Mouse (Mus musculus) midbrain, embryonic 15.5 days (tissue): Measurements from ENCODE around the gene Elobl. TPM values are rescaled to one million over a fixed set of nuclear protein-coding genes. Genes with fewer than 3 reads are reported as not detected.

Source experiments
- ATAC-seq: fragments of 200-750 bp; cut with Nextera tagmentation; replicated peaks from 2 replicates; pipeline ENCODE4 v1.8.0; 2017; ENCODE audit warnings: moderate TSS enrichment
- H3K27ac ChIP-seq: fragments of 300-500 bp; sonication (generic); 2 replicates; pipeline ENCODE4 v1.5.1; 2015; ENCODE audit warnings: mild to moderate bottlenecking, inconsistent platforms
- H3K27me3 ChIP-seq: fragments of 300-500 bp; sonication (generic); replicated peaks from 2 replicates; pipeline ENCODE4 v1.6.1; 2015; ENCODE audit warnings: inconsistent platforms
- H3K36me3 ChIP-seq: fragments of 300-500 bp; sonication (generic); replicated peaks from 2 replicates; pipeline ENCODE4 v1.6.1; 2015; ENCODE audit warnings: inconsistent platforms
- H3K4me1 ChIP-seq: fragments of 300-500 bp; sonication (generic); 2 replicates; pipeline ENCODE4 v1.6.1; 2015; ENCODE audit warnings: inconsistent platforms
- H3K4me2 ChIP-seq: fragments of 300-500 bp; sonication (generic); 2 replicates; pipeline ENCODE4 v1.6.1; 2015; ENCODE audit warnings: inconsistent platforms, mild to moderate bottlenecking, moderate library complexity
- H3K4me3 ChIP-seq: fragments of 300-500 bp; sonication (generic); 2 replicates; pipeline ENCODE4 v1.5.1; 2015; ENCODE audit warnings: mild to moderate bottlenecking, inconsistent platforms
- H3K9ac ChIP-seq: fragments of 300-500 bp; sonication (generic); 2 replicates; pipeline ENCODE4 v1.6.1; 2015; ENCODE audit warnings: mild to moderate bottlenecking, inconsistent platforms
- H3K9me3 ChIP-seq: fragments of 300-500 bp; sonication (generic); 2 replicates; pipeline ENCODE4 v1.6.1; 2016; ENCODE audit warnings: inconsistent platforms
- WGBS: fragments of 180-500 bp; shearing (Covaris S2); methylation state at CpG from one replicate; pipeline ENCODE4 v1.1.7; 2015; ENCODE audit warnings: mixed read lengths; 5-methylcytosine and 5-hydroxymethylcytosine counted together
- polyA plus RNA-seq: library from polyadenylated mRNA; unstranded; fragments of >200 nt; fragmentation: Nextera tagmentation; extraction: Ambion mirVana; gene quantifications from 2 replicates; pipeline ENCODE4 v1.2.1, GENCODE M21; 2015

Elobl gene
- 0.22 TPM in 1 of 2 replicates, not detected in the other for polyA plus RNA-seq

GRCm38 (mm10) chr11:88966881-88967361, at the start of gene Elobl:
TSS of gene Elobl (minus strand) at chr11:88966931.
- H3K9ac ChIP-seq: no peak within 1 kb of the TSS
- no peak within 1 kb of the TSS for H3K27ac ChIP-seq
- no peak within 1 kb of the TSS for H3K4me2 ChIP-seq
- H3K36me3 ChIP-seq: no peaks in the 10 kb centered on the region
- no peak for ATAC-seq
- no peaks in the 10 kb centered on the region for H3K9me3 ChIP-seq
- no peak within 1 kb of the TSS for H3K4me3 ChIP-seq
- 98% methylated on average over 2 of the region's 3 CpGs for WGBS
- H3K27me3 ChIP-seq: no peaks in the 10 kb centered on the region
- no peaks in the 10 kb centered on the region for H3K4me1 ChIP-seq

- no peaks in the 10 kb centered on the region for H3K4me1 ChIP-seq
- WGBS: 89% methylated on average over 5 of the region's 5 CpGs
- H3K27me3 ChIP-seq: no peaks in the 10 kb centered on the region
- no peak for ATAC-seq
- H3K9ac ChIP-seq: no peak overlapping the region
- H3K9me3 ChIP-seq: no peaks in the 10 kb centered on the region
- H3K27ac ChIP-seq: no peak overlapping the region
- H3K4me2 ChIP-seq: no peak overlapping the region
- no peak overlapping the region for H3K4me3 ChIP-seq
- H3K36me3 ChIP-seq: no peaks in the 10 kb centered on the region
These were observed 45.5 kb upstream of the Elobl start for GRCm38 (mm10) chr11:89012241-89012640.

- WGBS: 78% methylated on average over 7 of the region's 7 CpGs
- Histone ChIP-seq H3K27ac (no peak overlapping the region), H3K4me1 (no peaks in the 10 kb centered on the region), H3K9me3 (no peaks in the 10 kb centered on the region), H3K36me3 (no peaks in the 10 kb centered on the region), H3K9ac (no peak overlapping the region), H3K4me3 (no peak overlapping the region), H3K4me2 (no peak overlapping the region), H3K27me3 (no peaks in the 10 kb centered on the region)
- ATAC-seq: no peak
These were observed 42.8 kb upstream of the Elobl start for GRCm38 (mm10) chr11:89009496-89009895.

GRCm38 (mm10) chr11:89009066-89009465, 42.3 kb upstream of the Elobl start:
- H3K9ac ChIP-seq: no peak overlapping the region
- H3K9me3 ChIP-seq: no peaks in the 10 kb centered on the region
- no peak overlapping the region for H3K4me2 ChIP-seq
- ATAC-seq: no peak
- H3K36me3 ChIP-seq: no peaks in the 10 kb centered on the region
- H3K27ac ChIP-seq: no peak overlapping the region
- H3K4me1 ChIP-seq: no peaks in the 10 kb centered on the region
- 90% methylated on average over 9 of the region's 9 CpGs for WGBS
- H3K4me3 ChIP-seq: no peak overlapping the region
- H3K27me3 ChIP-seq: no peaks in the 10 kb centered on the region

- WGBS: 79% methylated on average over 3 of the region's 3 CpGs
- ATAC-seq: no peak
- Histone ChIP-seq H3K4me2 (no peak overlapping the region), H3K36me3 (no peaks in the 10 kb centered on the region), H3K9ac (no peak overlapping the region), H3K4me3 (no peak overlapping the region), H3K4me1 (no peaks in the 10 kb centered on the region), H3K9me3 (no peaks in the 10 kb centered on the region), H3K27me3 (no peaks in the 10 kb centered on the region), H3K27ac (no peak overlapping the region)
These were observed 40.9 kb upstream of the Elobl start for GRCm38 (mm10) chr11:89007582-89007981.

GRCm38 (mm10) chr11:89006404-89006803, 39.7 kb upstream of the Elobl start:
- no peak overlapping the region for H3K4me3 ChIP-seq
- no peaks in the 10 kb centered on the region for H3K4me1 ChIP-seq
- H3K9me3 ChIP-seq: no peaks in the 10 kb centered on the region
- H3K27ac ChIP-seq: no peak overlapping the region
- no peak overlapping the region for H3K9ac ChIP-seq
- no peak overlapping the region for H3K4me2 ChIP-seq
- no peaks in the 10 kb centered on the region for H3K36me3 ChIP-seq
- no peaks in the 10 kb centered on the region for H3K27me3 ChIP-seq
- no peak for ATAC-seq

- ATAC-seq: no peak
- H3K9ac ChIP-seq: no peak overlapping the region
- 86% methylated on average over 5 of the region's 5 CpGs for WGBS
- H3K9me3 ChIP-seq: no peaks in the 10 kb centered on the region
- no peak overlapping the region for H3K4me2 ChIP-seq
- no peaks in the 10 kb centered on the region for H3K4me1 ChIP-seq
- H3K27ac ChIP-seq: no peak overlapping the region
- no peak overlapping the region for H3K4me3 ChIP-seq
- no peaks in the 10 kb centered on the region for H3K36me3 ChIP-seq
- H3K27me3 ChIP-seq: no peaks in the 10 kb centered on the region
These were observed 38.7 kb upstream of the Elobl start for GRCm38 (mm10) chr11:89005473-89005872.

GRCm38 (mm10) chr11:89003726-89004125, 37.0 kb upstream of the Elobl start:
- peaks cover 16% of the 10 kb centered on the region for H3K27me3 ChIP-seq
- no peak overlapping the region for H3K4me3 ChIP-seq
- H3K9ac ChIP-seq: no peak overlapping the region
- H3K4me2 ChIP-seq: no peak overlapping the region
- 86% methylated on average over 4 of the region's 4 CpGs for WGBS
- ATAC-seq: no peak
- H3K9me3 ChIP-seq: no peaks in the 10 kb centered on the region
- H3K4me1 ChIP-seq: peaks cover 7% of the 10 kb centered on the region; the same call in 1 of the 2 replicates
- no peaks in the 10 kb centered on the region for H3K36me3 ChIP-seq
- H3K27ac ChIP-seq: no peak overlapping the region

GRCm38 (mm10) chr11:89003078-89003477, 36.3 kb upstream of the Elobl start:
- WGBS: 69% methylated on average over 6 of the region's 6 CpGs
- H3K9me3 ChIP-seq: no peaks in the 10 kb centered on the region
- no peak overlapping the region for H3K9ac ChIP-seq
- no peak overlapping the region for H3K27ac ChIP-seq
- no peaks in the 10 kb centered on the region for H3K36me3 ChIP-seq
- H3K4me3 ChIP-seq: no peak overlapping the region
- ATAC-seq: no peak
- peaks cover 18% of the 10 kb centered on the region for H3K27me3 ChIP-seq
- H3K4me2 ChIP-seq: no peak overlapping the region
- H3K4me1 ChIP-seq: peaks cover 7% of the 10 kb centered on the region; the same call in 1 of the 2 replicates

- no peaks in the 10 kb centered on the region for H3K36me3 ChIP-seq
- H3K4me3 ChIP-seq: no peak overlapping the region
- peaks cover 18% of the 10 kb centered on the region for H3K27me3 ChIP-seq
- WGBS: 72% methylated on average over 5 of the region's 5 CpGs
- H3K27ac ChIP-seq: no peak overlapping the region
- no peak for ATAC-seq
- peaks cover 7% of the 10 kb centered on the region; the same call in 1 of the 2 replicates for H3K4me1 ChIP-seq
- no peaks in the 10 kb centered on the region for H3K9me3 ChIP-seq
- H3K9ac ChIP-seq: no peak overlapping the region
- no peak overlapping the region for H3K4me2 ChIP-seq
These were observed 35.9 kb upstream of the Elobl start for GRCm38 (mm10) chr11:89002621-89003020.

- Histone ChIP-seq H3K9me3 (no peaks in the 10 kb centered on the region), H3K4me1 (peaks cover 7% of the 10 kb centered on the region; the same call in 1 of the 2 replicates), H3K27ac (no peak overlapping the region), H3K4me2 (no peak overlapping the region), H3K27me3 (peaks cover 18% of the 10 kb centered on the region), H3K4me3 (no peak overlapping the region), H3K36me3 (no peaks in the 10 kb centered on the region), H3K9ac (no peak overlapping the region)
- no peak for ATAC-seq
- WGBS: 91% methylated on average over 5 of the region's 5 CpGs
These were observed 35.3 kb upstream of the Elobl start for GRCm38 (mm10) chr11:89002068-89002467.

- no peaks in the 10 kb centered on the region for H3K9me3 ChIP-seq
- H3K27ac ChIP-seq: no peak overlapping the region
- H3K9ac ChIP-seq: no peak overlapping the region
- no peaks in the 10 kb centered on the region for H3K36me3 ChIP-seq
- peaks cover 7% of the 10 kb centered on the region; the same call in 1 of the 2 replicates for H3K4me1 ChIP-seq
- peaks cover 18% of the 10 kb centered on the region for H3K27me3 ChIP-seq
- 96% methylated on average over 7 of the region's 7 CpGs for WGBS
- no peak for ATAC-seq
- H3K4me3 ChIP-seq: no peak overlapping the region
- no peak overlapping the region for H3K4me2 ChIP-seq
These were observed 34.8 kb upstream of the Elobl start for GRCm38 (mm10) chr11:89001569-89001968.

- Histone ChIP-seq H3K4me1 (peaks cover 7% of the 10 kb centered on the region; the same call in 1 of the 2 replicates), H3K27me3 (peaks cover 18% of the 10 kb centered on the region), H3K9me3 (no peaks in the 10 kb centered on the region), H3K36me3 (no peaks in the 10 kb centered on the region), H3K9ac (no peak overlapping the region), H3K4me2 (no peak overlapping the region), H3K27ac (no peak overlapping the region), H3K4me3 (peak overlapping the region; percentile 35; the same call in 1 of the 2 replicates)
- ATAC-seq: no peak
These were observed 33.7 kb upstream of the Elobl start for GRCm38 (mm10) chr11:89000527-89000819.
